Mouse (Mus musculus) midbrain, embryonic 11.5 days (tissue): ENCODE data around the gene Klf12. TPM values are rescaled to one million over a fixed set of nuclear protein-coding genes. Genes with fewer than 3 reads are reported as not detected.

Experiments
- ATAC-seq: fragments of 200-750 bp; cut with Nextera tagmentation; 2 replicates; pipeline ENCODE4 v1.8.0; 2017; ENCODE audit warnings: moderate TSS enrichment, moderate library complexity; ENCODE audit not compliant: low FRiP score
- DNase-seq: peaks from one replicate; pipeline ENCODE4 v3.0.0; 2015; ENCODE audit warnings: low spot score; ENCODE audit errors: missing footprints
- H3K27ac ChIP-seq: fragments of 300-500 bp; sonication (generic); 2 replicates; pipeline ENCODE4 v1.5.1; 2014; ENCODE audit warnings: low read depth, low read length
- H3K27me3 ChIP-seq: fragments of 300-500 bp; sonication (generic); 2 replicates; pipeline ENCODE4 v1.6.1; 2014; ENCODE audit warnings: mild to moderate bottlenecking, low read length, moderate library complexity, mixed read lengths; ENCODE audit not compliant: control insufficient read depth, insufficient read depth
- H3K36me3 ChIP-seq: fragments of 300-500 bp; sonication (generic); 2 replicates; pipeline ENCODE4 v1.6.1; 2014; ENCODE audit warnings: mild to moderate bottlenecking, low read length, moderate library complexity, mixed read lengths; ENCODE audit not compliant: control insufficient read depth, insufficient read depth
- H3K4me1 ChIP-seq: fragments of 300-500 bp; sonication (generic); 2 replicates; pipeline ENCODE4 v1.6.1; 2014; ENCODE audit warnings: low read length; ENCODE audit not compliant: control insufficient read depth, insufficient read depth
- H3K4me2 ChIP-seq: fragments of 300-500 bp; sonication (generic); 2 replicates; pipeline ENCODE4 v1.6.1; 2014; ENCODE audit warnings: mild to moderate bottlenecking, moderate library complexity
- H3K4me3 ChIP-seq: fragments of 300-500 bp; sonication (generic); 2 replicates; pipeline ENCODE4 v1.5.1; 2014; ENCODE audit warnings: low read depth, low read length
- H3K9ac ChIP-seq: fragments of 300-500 bp; sonication (generic); 2 replicates; pipeline ENCODE4 v1.6.1; 2014; ENCODE audit warnings: low read length
- H3K9me3 ChIP-seq: fragments of 300-500 bp; sonication (generic); 2 replicates; pipeline ENCODE4 v1.6.1; 2016; ENCODE audit warnings: low read length; ENCODE audit not compliant: control insufficient read depth
- whole genome bisulfite sequencing: fragments of 180-500 bp; shearing (Covaris S2); extraction: QIAGEN DNeasy Blood & Tissue Kit; methylation state at CpG from one replicate; pipeline ENCODE4 v1.1.7; 2014; 5-methylcytosine and 5-hydroxymethylcytosine counted together
- polyA plus RNA-seq: library from polyadenylated mRNA; unstranded; fragments of >200 nt; fragmentation: Nextera tagmentation; extraction: Ambion mirVana; gene quantifications from 2 replicates; pipeline ENCODE4 v1.2.1, GENCODE M21; 2014

The Klf12 gene
- polyA plus RNA-seq, 1 experiment from 2014 or later: 27.7 TPM

- H3K9me3 ChIP-seq: no peaks in the 10 kb centered on the region
- ATAC-seq (no peak), DNase-seq (no peak)
- H3K9ac ChIP-seq: no peak overlapping the region
- H3K4me3 ChIP-seq: no peak overlapping the region
- no peaks in the 10 kb centered on the region for H3K27me3 ChIP-seq
- no peaks in the 10 kb centered on the region for H3K36me3 ChIP-seq
- H3K27ac ChIP-seq: no peak overlapping the region
- H3K4me1 ChIP-seq: no peaks in the 10 kb centered on the region
- no peak overlapping the region for H3K4me2 ChIP-seq
- WGBS: 93% methylated on average over 4 of the region's 4 CpGs
These were observed 152.0 kb downstream of the Klf12 start for GRCm38 (mm10) chr14:100132479-100132878.

- H3K9ac ChIP-seq: no peak overlapping the region
- no peaks in the 10 kb centered on the region for H3K9me3 ChIP-seq
- no peak overlapping the region for H3K4me2 ChIP-seq
- DNase-seq (no peak), ATAC-seq (no peak)
- H3K4me1 ChIP-seq: peaks cover 6% of the 10 kb centered on the region
- no peak overlapping the region for H3K4me3 ChIP-seq
- 61% methylated on average over 6 of the region's 6 CpGs for WGBS
- no peaks in the 10 kb centered on the region for H3K36me3 ChIP-seq
- no peaks in the 10 kb centered on the region for H3K27me3 ChIP-seq
- no peak overlapping the region for H3K27ac ChIP-seq
These were observed 158.4 kb downstream of the Klf12 start for GRCm38 (mm10) chr14:100126126-100126525.

GRCm38 (mm10) chr14:100121075-100121474 lies 163.4 kb downstream of the Klf12 start:
- no peaks in the 10 kb centered on the region for H3K36me3 ChIP-seq
- H3K9ac ChIP-seq: no peak overlapping the region
- no peaks in the 10 kb centered on the region for H3K9me3 ChIP-seq
- peaks cover 4% of the 10 kb centered on the region for H3K4me1 ChIP-seq
- no peak overlapping the region for H3K27ac ChIP-seq
- H3K27me3 ChIP-seq: no peaks in the 10 kb centered on the region
- H3K4me3 ChIP-seq: no peak overlapping the region
- ATAC-seq (no peak), DNase-seq (peak; percentile 53)
- H3K4me2 ChIP-seq: no peak overlapping the region
- 89% methylated on average over 4 of the region's 4 CpGs for whole genome bisulfite sequencing

GRCm38 (mm10) chr14:100119866-100120265 lies 164.6 kb downstream of the Klf12 start:
- no peaks in the 10 kb centered on the region for H3K4me1 ChIP-seq
- H3K36me3 ChIP-seq: no peaks in the 10 kb centered on the region
- ATAC-seq (no peak), DNase-seq (peak; percentile 80)
- H3K4me2 ChIP-seq: no peak overlapping the region
- no peaks in the 10 kb centered on the region for H3K9me3 ChIP-seq
- H3K4me3 ChIP-seq: no peak overlapping the region
- no peak overlapping the region for H3K27ac ChIP-seq
- H3K27me3 ChIP-seq: no peaks in the 10 kb centered on the region
- no peak overlapping the region for H3K9ac ChIP-seq
- WGBS: 75% methylated on average over 3 of the region's 3 CpGs

- ATAC-seq: no peak
- no peak overlapping the region for H3K4me2 ChIP-seq
- H3K9ac ChIP-seq: no peak overlapping the region
- no peak overlapping the region for H3K4me3 ChIP-seq
- 0 out of 2 replicates have a peak, but pooled peaks cover 3% of the 10 kb centered on the region for H3K36me3 ChIP-seq
- no peaks in the 10 kb centered on the region for H3K9me3 ChIP-seq
- peaks cover 4% of the 10 kb centered on the region; the same call in 1 of the 2 replicates for H3K4me1 ChIP-seq
- no peak for DNase-seq
- WGBS: 28% methylated on average over 6 of the region's 6 CpGs
- H3K27ac ChIP-seq: no peak overlapping the region
- no peaks in the 10 kb centered on the region for H3K27me3 ChIP-seq
These were observed 171.1 kb downstream of the Klf12 start for GRCm38 (mm10) chr14:100113419-100113818.

GRCm38 (mm10) chr14:100111735-100112134 lies 172.7 kb downstream of the Klf12 start:
- H3K27me3 ChIP-seq: no peaks in the 10 kb centered on the region
- no peaks in the 10 kb centered on the region for H3K9me3 ChIP-seq
- H3K4me3 ChIP-seq: no peak overlapping the region
- DNase-seq (no peak), ATAC-seq (no peak)
- H3K27ac ChIP-seq: no peak overlapping the region
- 0 out of 2 replicates have a peak, but pooled peaks cover 3% of the 10 kb centered on the region for H3K36me3 ChIP-seq
- 11% methylated on average over 1 of the region's 1 CpGs for WGBS
- no peak overlapping the region for H3K4me2 ChIP-seq
- H3K4me1 ChIP-seq: peaks cover 4% of the 10 kb centered on the region; the same call in 1 of the 2 replicates
- H3K9ac ChIP-seq: no peak overlapping the region

- no peaks in the 10 kb centered on the region for H3K9me3 ChIP-seq
- H3K9ac ChIP-seq: no peak overlapping the region
- no peak overlapping the region for H3K27ac ChIP-seq
- DNase-seq (no peak), ATAC-seq (no peak)
- H3K27me3 ChIP-seq: no peaks in the 10 kb centered on the region
- H3K4me3 ChIP-seq: no peak overlapping the region
- peaks cover 4% of the 10 kb centered on the region; the same call in 1 of the 2 replicates for H3K4me1 ChIP-seq
- H3K4me2 ChIP-seq: no peak overlapping the region
- 13% methylated on average over 6 of the region's 6 CpGs for WGBS
- 0 out of 2 replicates have a peak, but pooled peaks cover 3% of the 10 kb centered on the region for H3K36me3 ChIP-seq
These were observed 174.9 kb downstream of the Klf12 start for GRCm38 (mm10) chr14:100109563-100109962.

- Histone ChIP-seq H3K4me3 (no peak overlapping the region), H3K4me1 (peaks cover 8% of the 10 kb centered on the region; the same call in 1 of the 2 replicates), H3K9me3 (no peaks in the 10 kb centered on the region), H3K9ac (no peak overlapping the region), H3K4me2 (no peak overlapping the region), H3K27ac (no peak overlapping the region), H3K27me3 (no peaks in the 10 kb centered on the region), H3K36me3 (0 out of 2 replicates have a peak, but pooled peaks cover 3% of the 10 kb centered on the region)
- DNase-seq (no peak), ATAC-seq (0 out of 2 replicates have a peak, but pooled peaks have one; percentile 26)
- WGBS: 87% methylated on average over 10 of the region's 10 CpGs
These were observed 178.9 kb downstream of the Klf12 start for GRCm38 (mm10) chr14:100105570-100105969.

- 87% methylated on average over 12 of the region's 12 CpGs for WGBS
- Histone ChIP-seq H3K36me3 (0 out of 2 replicates have a peak, but pooled peaks cover 3% of the 10 kb centered on the region), H3K4me2 (no peak overlapping the region), H3K27ac (no peak overlapping the region), H3K4me1 (peaks cover 6% of the 10 kb centered on the region; the same call in 1 of the 2 replicates), H3K27me3 (no peaks in the 10 kb centered on the region), H3K9ac (no peak overlapping the region), H3K4me3 (no peak overlapping the region), H3K9me3 (no peaks in the 10 kb centered on the region)
- ATAC-seq (0 out of 2 replicates have a peak, but pooled peaks have one; percentile 34), DNase-seq (no peak)
These were observed 179.7 kb downstream of the Klf12 start for GRCm38 (mm10) chr14:100104818-100105217.
